Mouse (Mus musculus) midbrain, embryonic 14.5 days (tissue): ENCODE data around the gene Arl8b. TPM values are rescaled to one million over a fixed set of nuclear protein-coding genes. Genes with fewer than 3 reads are reported as not detected.

Experiments used
- ATAC-seq: fragments of 200-750 bp; cut with Nextera tagmentation; 2 replicates; pipeline ENCODE4 v1.8.0; 2017; ENCODE audit warnings: moderate number of reproducible peaks, moderate library complexity; ENCODE audit not compliant: low FRiP score, low TSS enrichment
- DNase-seq: peaks from one replicate; pipeline ENCODE4 v3.0.0-alpha.2; 2015
- H3K27ac ChIP-seq: fragments of 300-500 bp; sonication (generic); replicated peaks from 2 replicates; pipeline ENCODE4 v1.5.1; 2014; ENCODE audit warnings: mild to moderate bottlenecking, low read depth, low read length, moderate library complexity
- H3K27me3 ChIP-seq: fragments of 300-500 bp; sonication (generic); 2 replicates; pipeline ENCODE4 v1.6.1; 2014; ENCODE audit warnings: low read length, control low read depth, mixed read lengths; ENCODE audit not compliant: control insufficient read depth, insufficient read depth
- H3K36me3 ChIP-seq: fragments of 300-500 bp; sonication (generic); 2 replicates; pipeline ENCODE4 v1.6.1; 2014; ENCODE audit warnings: low read length, control low read depth; ENCODE audit not compliant: control insufficient read depth, insufficient read depth
- H3K4me1 ChIP-seq: fragments of 300-500 bp; sonication (generic); 2 replicates; pipeline ENCODE4 v1.6.1; 2014; ENCODE audit warnings: mild to moderate bottlenecking, antibody characterized with exemption, low read length, control low read depth; ENCODE audit not compliant: control insufficient read depth, insufficient read depth
- H3K4me2 ChIP-seq: fragments of 300-500 bp; sonication (generic); 2 replicates; pipeline ENCODE4 v1.6.1; 2014; ENCODE audit warnings: mild to moderate bottlenecking, low read length, moderate library complexity
- H3K4me3 ChIP-seq: fragments of 300-500 bp; sonication (generic); replicated peaks from 2 replicates; pipeline ENCODE4 v1.5.1; 2014; ENCODE audit warnings: low read depth, low read length
- H3K9ac ChIP-seq: fragments of 300-500 bp; sonication (generic); replicated peaks from 2 replicates; pipeline ENCODE4 v1.6.1; 2014; ENCODE audit warnings: mild to moderate bottlenecking, low read length, moderate library complexity
- H3K9me3 ChIP-seq: fragments of 300-500 bp; sonication (generic); 2 replicates; pipeline ENCODE4 v1.6.1; 2016; ENCODE audit warnings: low read length, control low read depth, mixed read lengths; ENCODE audit not compliant: control insufficient read depth
- WGBS: fragments of 180-500 bp; shearing (Covaris S2); extraction: QIAGEN DNeasy Blood & Tissue Kit; methylation state at CpG from one replicate; pipeline ENCODE4 v1.1.7; 2014; 5-methylcytosine and 5-hydroxymethylcytosine counted together
- polyA plus RNA-seq: library from polyadenylated mRNA; unstranded; fragments of >200 nt; fragmentation: Nextera tagmentation; extraction: Ambion mirVana; gene quantifications from 2 replicates; pipeline ENCODE4 v1.2.1, GENCODE M21; 2014

The Arl8b gene
- polyA plus RNA-seq: 98.8 and 113 TPM in 2 replicates

- Histone ChIP-seq H3K27ac (peak within 1 kb of the TSS; percentile 85), H3K4me1 (peaks cover 14% of the 10 kb centered on the region), H3K4me2 (peak within 1 kb of the TSS; percentile 83), H3K9me3 (no peaks in the 10 kb centered on the region), H3K4me3 (peak within 1 kb of the TSS; percentile 100), H3K9ac (peak within 1 kb of the TSS; percentile 94), H3K36me3 (no peaks in the 10 kb centered on the region), H3K27me3 (no peaks in the 10 kb centered on the region)
- 12% methylated on average over 31 of the region's 36 CpGs for WGBS
- DNase-seq (peak; percentile 99), ATAC-seq (peak; percentile 97)
Measured at GRCm38 (mm10) chr6:108782526-108783183, at the start of gene Arl8b. Gene Arl8b (plus strand): TSS chr6:108783099.

GRCm38 (mm10) chr6:108735910-108736750 lies 46.8 kb upstream of the Arl8b start:
- Histone ChIP-seq H3K4me2 (no peak overlapping the region), H3K9ac (no peak overlapping the region), H3K27me3 (no peaks in the 10 kb centered on the region), H3K36me3 (no peaks in the 10 kb centered on the region), H3K9me3 (no peaks in the 10 kb centered on the region), H3K4me3 (no peak overlapping the region), H3K4me1 (no peaks in the 10 kb centered on the region), H3K27ac (no peak overlapping the region)
- ATAC-seq (no peak; the same call in 1 of the 2 replicates), DNase-seq (peak; percentile 91)
- 52% methylated on average over 9 of the region's 9 CpGs for WGBS

- Histone ChIP-seq H3K4me1 (no peaks in the 10 kb centered on the region), H3K36me3 (no peaks in the 10 kb centered on the region), H3K9me3 (no peaks in the 10 kb centered on the region), H3K4me3 (no peak overlapping the region), H3K27ac (no peak overlapping the region), H3K27me3 (no peaks in the 10 kb centered on the region), H3K4me2 (no peak overlapping the region), H3K9ac (no peak overlapping the region)
- DNase-seq: peak; percentile 8
- no peak for ATAC-seq
- WGBS: 81% methylated on average over 9 of the region's 9 CpGs
Measured at GRCm38 (mm10) chr6:108738463-108739203, 44.3 kb upstream of the Arl8b start.

GRCm38 (mm10) chr6:108740579-108740978 lies 42.3 kb upstream of the Arl8b start:
- Histone ChIP-seq H3K4me2 (no peak overlapping the region), H3K4me3 (no peak overlapping the region), H3K27me3 (no peaks in the 10 kb centered on the region), H3K9me3 (no peaks in the 10 kb centered on the region), H3K4me1 (no peaks in the 10 kb centered on the region), H3K36me3 (no peaks in the 10 kb centered on the region), H3K27ac (no peak overlapping the region), H3K9ac (no peak overlapping the region)
- ATAC-seq (no peak), DNase-seq (no peak)
- WGBS: 73% methylated on average over 4 of the region's 4 CpGs

GRCm38 (mm10) chr6:108743730-108744129 lies 39.2 kb upstream of the Arl8b start:
- H3K4me3 ChIP-seq: no peak overlapping the region
- DNase-seq: no peak
- WGBS: 88% methylated on average over 5 of the region's 5 CpGs
- ATAC-seq: no peak
- no peak overlapping the region for H3K9ac ChIP-seq
- no peaks in the 10 kb centered on the region for H3K27me3 ChIP-seq
- no peak overlapping the region for H3K4me2 ChIP-seq
- no peaks in the 10 kb centered on the region for H3K36me3 ChIP-seq
- H3K9me3 ChIP-seq: no peaks in the 10 kb centered on the region
- no peaks in the 10 kb centered on the region for H3K4me1 ChIP-seq
- no peak overlapping the region for H3K27ac ChIP-seq

- H3K4me2 ChIP-seq: no peak overlapping the region
- 93% methylated on average over 7 of the region's 7 CpGs for WGBS
- no peak overlapping the region for H3K9ac ChIP-seq
- H3K4me3 ChIP-seq: no peak overlapping the region
- no peak overlapping the region for H3K27ac ChIP-seq
- H3K36me3 ChIP-seq: no peaks in the 10 kb centered on the region
- no peaks in the 10 kb centered on the region for H3K4me1 ChIP-seq
- H3K27me3 ChIP-seq: no peaks in the 10 kb centered on the region
- no peak for DNase-seq
- no peak for ATAC-seq
- no peaks in the 10 kb centered on the region for H3K9me3 ChIP-seq
Measured at GRCm38 (mm10) chr6:108751324-108751723, 31.6 kb upstream of the Arl8b start.

GRCm38 (mm10) chr6:108752395-108752794 lies 30.5 kb upstream of the Arl8b start:
- Histone ChIP-seq H3K9me3 (no peaks in the 10 kb centered on the region), H3K4me1 (no peaks in the 10 kb centered on the region), H3K9ac (no peak overlapping the region), H3K27ac (no peak overlapping the region), H3K4me2 (no peak overlapping the region), H3K36me3 (no peaks in the 10 kb centered on the region), H3K4me3 (no peak overlapping the region), H3K27me3 (no peaks in the 10 kb centered on the region)
- ATAC-seq: no peak
- DNase-seq: no peak
- WGBS: 72% methylated on average over 5 of the region's 5 CpGs

GRCm38 (mm10) chr6:108753536-108753935 lies 29.4 kb upstream of the Arl8b start:
- no peak overlapping the region for H3K9ac ChIP-seq
- 87% methylated on average over 1 of the region's 1 CpGs for WGBS
- no peak for ATAC-seq

More at GRCm38 (mm10) chr6:108753536-108753935, 29.4 kb upstream of the Arl8b start:
- no peaks in the 10 kb centered on the region for H3K4me1 ChIP-seq
- no peaks in the 10 kb centered on the region for H3K36me3 ChIP-seq
- no peak for DNase-seq
- H3K27ac ChIP-seq: no peak overlapping the region
- no peak overlapping the region for H3K4me2 ChIP-seq
- no peaks in the 10 kb centered on the region for H3K9me3 ChIP-seq
- H3K27me3 ChIP-seq: no peaks in the 10 kb centered on the region
- H3K4me3 ChIP-seq: no peak overlapping the region
